Mouse (Mus musculus) hindbrain, embryonic 11.5 days (tissue): ENCODE data around the gene Prss2. TPM values are rescaled to one million over a fixed set of nuclear protein-coding genes. Genes with fewer than 3 reads are reported as not detected.
"Not testable (repeated sequence)": the region's sequence is repeated elsewhere in the genome, so short reads cannot be mapped to it uniquely, and the experiment has no call there.

Source experiments
- ATAC-seq: fragments of 200-750 bp; cut with Nextera tagmentation; 2 replicates; pipeline ENCODE4 v1.8.0; 2017; ENCODE audit warnings: mild to moderate bottlenecking, moderate TSS enrichment, moderate library complexity; ENCODE audit not compliant: low FRiP score
- DNase-seq: peaks from one replicate; pipeline ENCODE4 v3.0.0-alpha.2; 2015; ENCODE audit warnings: low spot score
- H3K27ac ChIP-seq: fragments of 300-500 bp; sonication (generic); 2 replicates; pipeline ENCODE4 v1.5.1; 2014; ENCODE audit warnings: mild to moderate bottlenecking, low read depth, low read length
- H3K27me3 ChIP-seq: fragments of 300-500 bp; sonication (generic); 2 replicates; pipeline ENCODE4 v1.6.1; 2014; ENCODE audit warnings: mild to moderate bottlenecking, low read length, moderate library complexity, mixed read lengths; ENCODE audit not compliant: control insufficient read depth, insufficient read depth
- H3K36me3 ChIP-seq: fragments of 300-500 bp; sonication (generic); 2 replicates; pipeline ENCODE4 v1.6.1; 2014; ENCODE audit warnings: mild to moderate bottlenecking, low read length, moderate library complexity, mixed read lengths; ENCODE audit not compliant: control insufficient read depth, insufficient read depth
- H3K4me1 ChIP-seq: fragments of 300-500 bp; sonication (generic); replicated peaks from 2 replicates; pipeline ENCODE4 v1.6.1; 2014; ENCODE audit warnings: low read length, mixed read lengths; ENCODE audit not compliant: control insufficient read depth, insufficient read depth
- H3K4me2 ChIP-seq: fragments of 300-500 bp; sonication (generic); replicated peaks from 2 replicates; pipeline ENCODE4 v1.6.1; 2014; ENCODE audit warnings: mild to moderate bottlenecking, low read depth, low read length
- H3K4me3 ChIP-seq: fragments of 300-500 bp; sonication (generic); 2 replicates; pipeline ENCODE4 v1.5.1; 2014; ENCODE audit warnings: low read depth, low read length
- H3K9ac ChIP-seq: fragments of 300-500 bp; sonication (generic); 2 replicates; pipeline ENCODE4 v1.6.1; 2014; ENCODE audit warnings: low read depth, low read length
- H3K9me3 ChIP-seq: fragments of 300-500 bp; sonication (generic); 2 replicates; pipeline ENCODE4 v1.6.1; 2016; ENCODE audit warnings: low read length; ENCODE audit not compliant: control insufficient read depth
- WGBS: fragments of 180-500 bp; shearing (Covaris S2); extraction: QIAGEN DNeasy Blood & Tissue Kit; methylation state at CpG from one replicate; pipeline ENCODE4 v1.1.7; 2014; 5-methylcytosine and 5-hydroxymethylcytosine counted together
- polyA plus RNA-seq: library from polyadenylated mRNA; unstranded; fragments of >200 nt; fragmentation: Nextera tagmentation; extraction: Ambion mirVana; gene quantifications from 2 replicates; pipeline ENCODE4 v1.2.1, GENCODE M21; 2014

Prss2 gene
- polyA plus RNA-seq: not detected in 2 replicates

DNA sequence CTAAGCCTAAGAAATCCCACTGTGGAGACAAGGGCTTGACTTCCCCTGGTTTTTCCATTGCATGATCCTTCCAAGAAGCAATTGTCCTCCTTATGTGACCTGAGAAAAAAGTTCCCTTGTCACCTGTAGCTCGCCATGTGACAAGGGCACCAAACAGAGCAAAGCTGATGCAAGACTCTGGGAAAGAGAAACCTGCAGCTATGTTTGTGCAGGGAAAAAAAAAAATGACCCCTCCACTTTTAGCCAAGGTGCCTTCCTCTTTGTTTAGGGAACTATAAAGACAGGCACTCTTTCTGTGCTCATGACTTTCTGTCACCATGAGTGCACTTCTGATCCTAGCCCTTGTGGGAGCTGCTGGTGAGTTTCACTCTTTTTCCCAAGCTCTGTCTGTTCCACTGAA lies at the start of gene Prss2:
Prss2 (plus strand) TSS at position 301 of the 400 bp plus-strand sequence.
- Histone ChIP-seq H3K9ac (no peak within 1 kb of the TSS), H3K4me2 (no peak within 1 kb of the TSS), H3K27ac (no peak within 1 kb of the TSS), H3K4me1 (no peaks in the 10 kb centered on the region), H3K4me3 (no peak within 1 kb of the TSS), H3K27me3 (no peaks in the 10 kb centered on the region), H3K36me3 (no peaks in the 10 kb centered on the region), H3K9me3 (no peaks in the 10 kb centered on the region)
- WGBS: 85% methylated on average over 1 of the region's 1 CpGs
- ATAC-seq: no peak
- DNase-seq: no peak

DNA sequence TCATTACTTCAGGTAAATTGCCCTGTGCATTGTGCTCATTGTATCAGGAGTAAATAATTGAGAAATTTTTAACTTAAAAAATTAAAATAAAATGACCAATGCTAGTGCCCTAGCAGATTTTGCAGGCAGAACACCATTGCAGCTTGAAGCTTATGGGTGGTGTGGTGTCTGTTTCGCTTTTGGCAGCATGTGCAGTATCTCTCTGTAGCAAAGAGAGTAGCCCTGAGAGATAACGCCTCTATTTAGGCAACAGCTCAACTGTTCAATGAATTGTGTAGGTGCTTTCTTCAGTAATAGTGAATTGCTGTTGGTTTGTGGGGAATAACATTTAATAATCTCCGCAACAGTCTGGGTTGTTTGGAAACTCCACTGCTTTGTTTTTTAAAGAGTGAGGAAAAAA lies 22.2 kb upstream of the Prss2 start:
- ATAC-seq: no peak
- H3K9ac ChIP-seq: no peak overlapping the region
- WGBS: 82% methylated on average over 3 of the region's 3 CpGs
- no peaks in the 10 kb centered on the region for H3K27me3 ChIP-seq
- no peak overlapping the region for H3K27ac ChIP-seq
- H3K4me1 ChIP-seq: no peaks in the 10 kb centered on the region
- H3K4me3 ChIP-seq: no peak overlapping the region
- no peaks in the 10 kb centered on the region for H3K9me3 ChIP-seq
- no peaks in the 10 kb centered on the region for H3K36me3 ChIP-seq
- no peak overlapping the region for H3K4me2 ChIP-seq
- DNase-seq: no peak

DNA sequence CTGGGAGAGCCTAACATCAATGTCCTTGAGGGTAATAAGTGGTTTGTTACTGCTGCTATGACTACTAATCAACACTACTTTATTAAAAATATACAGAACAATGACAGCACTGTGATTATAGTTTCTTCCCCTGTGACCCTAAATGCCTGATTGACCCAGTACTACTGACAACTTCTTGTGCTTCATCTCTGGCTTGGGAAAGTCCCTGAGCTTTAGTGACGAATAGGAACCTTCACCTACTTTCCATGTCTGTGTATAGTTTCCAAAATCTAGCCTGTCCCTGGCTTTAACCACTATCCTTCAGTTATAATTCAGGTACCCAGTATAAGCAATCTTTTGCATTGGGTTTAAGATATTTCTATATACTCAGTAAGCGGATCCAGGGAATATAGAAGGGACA lies 16.7 kb upstream of the Prss2 start:
- no peak overlapping the region for H3K27ac ChIP-seq
- 85% methylated on average over 2 of the region's 2 CpGs for WGBS

DNA sequence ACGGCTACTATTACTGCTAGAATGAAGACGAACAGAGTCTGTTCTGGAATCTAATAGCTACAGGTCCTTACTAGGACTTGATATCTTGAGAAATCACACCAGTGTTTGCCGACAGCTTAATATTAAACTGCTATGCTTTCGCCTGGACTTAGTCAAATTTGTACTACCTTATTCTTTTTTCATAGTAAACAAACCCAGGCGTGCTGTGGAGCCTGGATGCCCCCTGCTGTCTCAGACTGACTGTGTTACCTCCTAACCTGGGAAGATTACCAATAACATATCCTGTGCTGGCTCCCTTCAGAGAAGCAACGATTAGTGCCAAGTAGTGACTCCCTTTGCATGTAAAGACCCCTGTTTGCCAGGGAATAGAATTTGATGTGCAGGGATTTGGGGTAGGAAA lies 16.3 kb upstream of the Prss2 start:
- ATAC-seq (no peak), DNase-seq (no peak)
- no peaks in the 10 kb centered on the region for H3K9me3 ChIP-seq
- H3K9ac ChIP-seq: no peak overlapping the region
- no peaks in the 10 kb centered on the region for H3K36me3 ChIP-seq
- no peak overlapping the region for H3K4me3 ChIP-seq
- WGBS: 80% methylated on average over 6 of the region's 6 CpGs
- no peak overlapping the region for H3K27ac ChIP-seq
- no peaks in the 10 kb centered on the region for H3K27me3 ChIP-seq
- H3K4me1 ChIP-seq: no peaks in the 10 kb centered on the region
- H3K4me2 ChIP-seq: no peak overlapping the region

More for the DNA sequence above, 16.7 kb upstream of the Prss2 start:
- DNase-seq (no peak), ATAC-seq (no peak)
- Histone ChIP-seq H3K9ac (no peak overlapping the region), H3K4me3 (no peak overlapping the region), H3K36me3 (no peaks in the 10 kb centered on the region), H3K27me3 (no peaks in the 10 kb centered on the region), H3K4me1 (no peaks in the 10 kb centered on the region), H3K4me2 (no peak overlapping the region), H3K9me3 (no peaks in the 10 kb centered on the region)

DNA sequence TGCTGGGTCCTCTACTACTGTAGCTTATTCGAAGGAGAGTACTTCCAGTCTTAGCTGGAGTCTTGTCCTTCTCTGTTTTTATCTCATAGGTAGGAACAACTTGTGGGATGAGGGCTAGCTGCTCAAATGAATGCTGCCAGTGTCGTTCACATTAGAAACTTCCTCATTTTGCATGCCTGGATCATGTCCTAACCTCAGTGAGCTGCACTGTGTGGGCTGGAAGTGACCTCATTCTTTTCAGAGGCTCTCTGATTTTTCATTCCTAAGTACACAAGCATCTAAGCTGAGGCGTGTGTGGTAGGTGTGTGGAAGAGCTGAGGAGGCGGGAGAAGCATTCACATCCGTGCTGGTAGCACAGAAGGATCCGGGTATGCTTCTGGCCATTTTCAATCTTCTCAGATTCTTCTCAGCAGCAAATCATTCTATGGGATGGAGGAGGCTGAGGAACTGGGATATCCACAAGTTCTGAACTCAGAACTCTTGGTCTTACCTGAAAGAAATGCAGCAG lies 3.5 kb upstream of the Prss2 start:
- Histone ChIP-seq H3K4me2 (no peak overlapping the region), H3K36me3 (no peaks in the 10 kb centered on the region), H3K4me3 (no peak overlapping the region), H3K9ac (no peak overlapping the region), H3K4me1 (no peaks in the 10 kb centered on the region), H3K9me3 (no peaks in the 10 kb centered on the region), H3K27me3 (no peaks in the 10 kb centered on the region), H3K27ac (no peak overlapping the region)
- DNase-seq (no peak), ATAC-seq (no peak)
- 85% methylated on average over 6 of the region's 6 CpGs for WGBS

DNA sequence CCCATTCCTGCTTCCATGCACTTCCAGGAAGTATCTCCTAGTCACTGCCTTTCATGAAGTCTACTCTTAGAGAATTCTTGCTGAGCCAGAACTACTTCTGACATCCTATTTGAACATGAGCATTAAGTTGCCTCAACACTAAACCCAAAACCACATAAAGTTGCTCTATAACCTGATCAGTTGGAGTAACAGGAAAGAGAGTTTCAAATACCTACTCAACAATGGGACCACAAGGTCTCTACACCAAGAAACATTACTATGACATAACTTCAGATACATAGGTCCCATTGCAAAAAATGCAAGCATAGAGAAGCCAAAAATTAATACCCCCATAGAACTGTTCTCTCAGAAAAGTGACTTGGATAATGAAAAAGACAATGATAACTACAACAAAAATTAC lies 4.9 kb downstream of the Prss2 start:
- no peak overlapping the region for H3K4me3 ChIP-seq
- no peaks in the 10 kb centered on the region for H3K9me3 ChIP-seq
- no peaks in the 10 kb centered on the region for H3K27me3 ChIP-seq
- no peak overlapping the region for H3K9ac ChIP-seq
- DNase-seq (no peak), ATAC-seq (no peak)
- H3K4me1 ChIP-seq: no peaks in the 10 kb centered on the region
- no peaks in the 10 kb centered on the region for H3K36me3 ChIP-seq
- H3K27ac ChIP-seq: no peak overlapping the region
- no peak overlapping the region for H3K4me2 ChIP-seq

DNA sequence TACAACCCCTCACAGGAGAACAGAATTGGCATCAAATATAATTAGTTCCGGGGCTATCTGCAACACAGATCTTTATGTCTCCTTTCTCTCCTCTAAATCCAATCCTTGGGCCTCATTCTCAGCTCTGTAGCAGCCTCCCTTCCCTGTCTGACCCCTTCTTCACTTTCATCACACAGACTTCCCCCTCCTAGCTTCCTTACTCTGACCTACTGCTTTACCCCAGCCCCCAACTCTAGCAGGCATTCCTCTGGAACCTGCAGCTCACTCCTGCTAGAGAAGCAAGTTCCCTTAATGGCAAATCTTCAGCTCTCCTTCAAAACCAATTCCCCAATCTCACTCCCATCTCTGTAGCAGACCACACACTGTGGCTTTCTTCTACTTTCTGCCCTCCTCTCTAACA lies 5.8 kb downstream of the Prss2 start:
- ATAC-seq (no peak), DNase-seq (no peak)
- H3K4me1 ChIP-seq: no peaks in the 10 kb centered on the region
- H3K9ac ChIP-seq: no peak overlapping the region
- no peak overlapping the region for H3K27ac ChIP-seq
- no peaks in the 10 kb centered on the region for H3K36me3 ChIP-seq
- H3K4me3 ChIP-seq: no peak overlapping the region
- no peak overlapping the region for H3K4me2 ChIP-seq
- H3K9me3 ChIP-seq: no peaks in the 10 kb centered on the region
- WGBS: 91% methylated on average over 1 of the region's 1 CpGs
- no peaks in the 10 kb centered on the region for H3K27me3 ChIP-seq

DNA sequence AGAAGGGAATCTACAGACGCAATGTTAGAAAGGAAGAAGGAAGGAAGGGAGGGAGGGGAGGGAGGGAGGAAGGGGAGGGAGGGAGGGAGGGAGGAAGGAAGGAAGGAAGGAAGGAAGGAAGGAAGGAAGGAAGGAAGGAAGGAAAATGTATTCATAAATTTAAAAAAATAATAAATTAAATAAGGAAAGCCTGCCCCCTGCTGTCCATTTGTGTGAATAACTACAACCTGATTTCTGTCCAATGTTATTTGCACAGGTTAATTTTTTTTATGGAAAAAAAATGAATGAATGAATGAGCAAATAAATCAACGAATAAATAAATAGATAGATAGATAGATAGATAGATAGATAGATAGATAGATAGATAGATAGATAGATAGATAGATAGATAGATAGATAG lies 8.4 kb downstream of the Prss2 start:
- peak; percentile 29 for DNase-seq
- WGBS: 0% methylated on average over 1 of the region's 2 CpGs

DNA sequence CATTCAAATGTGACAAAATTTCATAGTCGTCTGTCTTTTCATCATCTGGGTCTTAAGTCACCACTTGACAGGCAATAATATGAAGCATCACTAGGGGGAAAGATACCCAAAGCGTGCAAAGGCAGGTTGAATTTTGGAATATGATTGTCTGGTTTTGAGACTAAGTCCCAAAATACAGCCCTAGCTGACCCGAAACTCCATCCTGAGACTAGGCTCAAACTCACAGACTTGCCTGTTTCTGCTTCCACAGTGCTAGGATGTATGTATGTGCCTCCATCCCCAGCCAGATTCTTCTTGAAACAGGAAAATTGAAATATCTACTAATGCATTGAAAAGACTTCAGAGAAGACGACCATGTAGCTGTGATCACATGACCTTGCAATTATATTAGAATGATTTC lies 10.6 kb downstream of the Prss2 start:
- 79% methylated on average over 4 of the region's 4 CpGs for WGBS
- H3K4me1 ChIP-seq: no peaks in the 10 kb centered on the region

More for the DNA sequence above, 8.4 kb downstream of the Prss2 start:
- H3K27me3 ChIP-seq, ATAC-seq, H3K4me2 ChIP-seq, H3K4me1 ChIP-seq, H3K9ac ChIP-seq, H3K27ac ChIP-seq, H3K9me3 ChIP-seq, H3K36me3 ChIP-seq, H3K4me3 ChIP-seq: not testable (repeated sequence)

More for the DNA sequence above, 10.6 kb downstream of the Prss2 start:
- DNase-seq: no peak
- Histone ChIP-seq H3K36me3 (no peaks in the 10 kb centered on the region), H3K4me2 (no peak overlapping the region), H3K9ac (no peak overlapping the region), H3K27ac (no peak overlapping the region), H3K9me3 (no peaks in the 10 kb centered on the region), H3K4me3 (no peak overlapping the region), H3K27me3 (no peaks in the 10 kb centered on the region)
- no peak for ATAC-seq
